Mouse (Mus musculus) ES-Bruce4 (cell line): ENCODE measurements around the gene Acrbp.

Experiments
- CTCF ChIP-seq: IDR thresholded peaks from one replicate; pipeline ENCODE4 v1.8.1; 2011; ENCODE audit warnings: low read depth, low read length
- EP300 ChIP-seq: IDR thresholded peaks from 2 replicates; pipeline ENCODE4 v1.6.1; 2011; ENCODE audit warnings: low read depth, low read length; ENCODE audit not compliant: insufficient read depth

- peak; percentile 40; the same call in 1 of the 2 replicates for TF ChIP-seq EP300
- no peak for TF ChIP-seq CTCF
Observed at GRCm38 (mm10) chr6:125089521-125090321, 40.2 kb downstream of the Acrbp start.
